Mouse (Mus musculus) heart, adult 2 months (tissue): ENCODE measurements around the gene Slc27a2.

ENCODE experiments used
- CTCF ChIP-seq: fragments of 200-600 bp; IDR thresholded peaks from 2 replicates; pipeline ENCODE4 v1.8.1; 2022; ENCODE audit warnings: antibody characterized with exemption, mild to moderate bottlenecking, moderate library complexity
- POLR2A ChIP-seq: fragments of 200-500 bp; IDR thresholded peaks from 2 replicates; pipeline ENCODE4 v1.6.1; 2011; ENCODE audit warnings: mild to moderate bottlenecking, low read depth, low read length, control low read depth; ENCODE audit not compliant: insufficient read depth

GRCm38 (mm10) chr2:126545297-126545696, 6.9 kb upstream of the Slc27a2 start:
- TF ChIP-seq POLR2A (no peak), CTCF (no peak)
